Mouse (Mus musculus) urinary bladder, postnatal 25 days (tissue): Measurements from ENCODE around the gene Rab3ip.

Experiments used
- DNase-seq: peaks from one replicate; pipeline ENCODE4 v3.0.0; 2022; ENCODE audit warnings: low spot score

Gene Rab3ip

DNA sequence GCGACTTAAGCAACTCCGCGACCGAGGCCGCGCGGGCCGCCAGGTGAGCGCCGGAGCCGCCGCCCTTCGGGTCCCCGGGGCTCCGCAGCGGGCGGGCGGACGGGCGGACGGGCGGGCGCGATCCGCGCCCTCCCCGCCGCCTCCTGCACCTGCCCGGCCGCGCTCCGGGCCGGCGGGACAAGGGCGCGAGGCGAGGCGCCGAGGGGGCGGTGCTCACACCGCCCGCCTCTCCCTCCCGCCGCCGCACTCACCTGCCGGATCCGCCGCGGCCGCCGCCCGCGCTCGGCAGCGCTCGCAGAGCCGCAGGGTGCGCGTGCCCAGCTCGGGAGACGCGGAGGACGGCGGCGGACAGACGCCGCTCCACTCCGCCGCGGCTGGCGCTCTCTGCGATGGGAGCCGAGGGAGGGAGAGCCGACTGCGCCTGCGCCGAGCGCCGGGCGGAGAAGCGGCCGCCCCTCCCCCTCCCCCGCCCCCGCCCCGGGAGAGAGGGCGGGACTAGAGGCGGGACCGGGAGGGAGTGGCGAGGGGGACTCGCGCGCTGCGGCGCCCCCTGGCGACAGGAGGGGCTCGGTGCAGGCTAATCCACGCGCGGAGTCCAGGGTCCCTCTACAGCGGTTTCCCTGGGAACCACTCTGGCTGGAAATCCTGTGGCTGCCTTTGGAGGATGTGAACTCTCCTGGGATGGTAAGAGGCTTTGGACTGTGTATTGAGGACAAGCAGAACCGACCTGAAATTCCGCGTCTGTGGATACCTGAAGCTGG, at the start of gene Rab3ip:
Gene Rab3ip (minus strand): TSS at position 761 of the 761 bp plus-strand sequence.
- DNase-seq, result peak; percentile 91

DNA sequence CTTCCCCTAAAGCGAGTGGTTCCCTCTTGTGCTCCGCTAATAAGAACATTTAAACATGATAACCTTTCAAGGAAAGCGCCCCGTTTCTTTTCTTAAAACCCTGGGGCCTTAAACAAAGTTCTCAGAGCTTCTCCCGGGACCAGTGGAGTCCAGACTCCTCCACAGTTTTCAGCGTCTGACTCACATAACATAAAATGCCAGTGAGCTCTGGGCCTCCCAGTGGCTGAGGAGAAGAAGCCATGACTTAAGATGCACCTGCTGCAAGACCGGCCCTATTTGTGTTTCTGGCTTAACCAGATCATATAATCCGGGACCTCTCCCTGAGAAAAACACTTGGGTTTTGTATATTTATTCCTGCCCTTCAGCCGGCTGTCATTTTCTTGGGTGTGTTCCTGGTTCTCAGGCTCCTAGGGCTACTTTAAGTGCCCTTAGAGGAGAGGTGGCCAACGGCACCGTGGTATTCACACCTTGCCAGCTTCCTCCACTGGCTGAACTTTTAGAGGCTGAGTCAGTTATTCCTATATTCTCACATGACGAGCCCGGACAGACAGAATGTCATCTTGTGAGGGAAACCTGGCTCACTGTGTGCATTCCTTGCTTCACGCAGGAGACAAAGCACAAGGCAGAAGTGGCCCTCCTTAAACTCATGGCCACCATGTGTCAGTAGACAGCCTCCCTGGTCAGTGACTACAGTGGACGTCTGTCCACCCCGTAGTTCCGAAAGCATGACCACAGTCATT, 48.3 kb upstream of the Rab3ip start:
- no peak for DNase-seq

DNA sequence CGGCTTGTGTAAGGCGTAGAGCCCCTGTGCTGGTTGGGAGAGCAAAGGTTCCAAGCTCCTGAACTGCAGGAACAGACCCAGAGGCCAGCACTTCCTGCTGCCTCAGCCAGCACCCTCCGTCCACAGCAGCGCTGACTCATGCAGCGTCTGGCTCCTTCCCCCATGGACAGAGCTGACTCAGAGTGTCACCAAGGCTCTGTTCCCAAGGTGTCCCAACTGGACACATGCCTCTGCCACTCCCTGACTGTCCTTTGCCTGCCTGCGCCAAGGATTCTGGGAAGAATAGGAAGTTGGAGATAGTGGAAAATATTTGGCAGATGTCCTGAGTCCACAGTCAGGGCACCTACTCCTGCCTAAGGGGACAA, 45.6 kb upstream of the Rab3ip start:
- peak; percentile 55 for DNase-seq

DNA sequence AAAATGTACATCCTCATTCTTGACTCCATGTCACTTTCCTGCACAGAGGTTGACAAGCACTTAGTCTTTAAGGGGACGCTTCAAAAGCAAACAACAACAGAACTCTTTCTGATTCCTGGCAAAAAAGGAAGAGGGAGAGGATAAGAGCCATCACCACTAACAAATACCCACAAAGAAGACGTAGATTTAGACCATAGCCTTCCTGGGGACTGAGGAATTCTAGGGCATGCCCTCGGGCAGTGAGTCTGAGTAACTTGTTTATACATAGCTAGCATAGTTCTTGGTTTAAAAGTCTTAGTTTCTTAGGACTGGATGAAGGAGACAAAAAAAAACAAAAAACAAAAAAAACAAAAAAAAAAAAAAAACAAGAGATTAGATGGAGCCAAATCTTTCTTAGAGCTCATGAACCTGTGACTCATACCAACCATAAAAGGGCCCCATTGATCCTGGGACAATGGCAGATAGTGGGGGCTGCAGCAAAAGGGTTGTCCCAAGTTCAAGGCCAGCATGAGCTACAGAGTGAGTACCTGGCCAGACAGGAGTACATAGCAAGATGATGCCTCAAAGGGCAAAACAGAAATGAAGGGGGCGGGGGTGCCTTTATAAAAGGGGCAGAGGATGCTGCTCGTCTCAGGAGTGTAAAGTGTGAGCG, 45.1 kb upstream of the Rab3ip start:
- DNase-seq, result no peak

DNA sequence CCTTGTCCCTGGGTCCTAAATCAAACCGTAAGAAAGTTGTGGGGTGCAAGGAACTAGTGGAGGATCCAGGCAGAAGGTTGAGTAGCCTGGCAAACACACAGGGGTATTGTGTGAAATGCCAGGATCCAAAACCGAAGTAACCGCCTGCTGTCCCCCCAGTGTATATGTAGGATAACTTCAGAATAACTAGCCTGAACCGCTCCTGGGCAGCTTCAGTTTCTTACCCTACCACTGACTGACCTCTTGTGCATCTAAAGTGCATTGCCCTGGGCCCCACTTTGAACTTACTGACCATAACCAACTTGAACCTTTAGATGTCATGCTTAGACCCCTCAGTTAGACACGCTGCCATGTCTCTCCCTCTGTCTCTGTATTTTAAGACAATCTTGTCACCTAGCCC, 44.6 kb upstream of the Rab3ip start:
- DNase-seq, result no peak

DNA sequence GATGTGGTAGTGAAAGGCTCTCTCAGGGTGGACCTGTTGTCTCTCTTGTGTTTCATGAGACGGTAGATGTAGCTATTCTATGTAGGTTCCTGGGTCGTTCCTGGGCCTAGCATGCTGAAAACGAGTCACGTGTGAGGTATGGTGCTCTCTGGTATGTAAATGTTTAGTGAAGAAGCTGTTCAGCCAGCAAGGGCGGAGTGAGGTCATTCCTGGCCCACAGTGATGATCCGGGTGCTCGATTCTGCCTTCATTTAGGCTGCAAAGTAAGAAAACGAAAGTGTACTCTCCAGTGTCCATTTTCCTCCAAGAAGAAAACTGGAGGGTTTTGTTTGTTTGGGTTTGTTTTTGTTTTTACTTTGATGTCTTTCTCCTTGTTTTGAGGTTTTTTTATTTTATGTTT, 43.4 kb upstream of the Rab3ip start:
- DNase-seq, result no peak

DNA sequence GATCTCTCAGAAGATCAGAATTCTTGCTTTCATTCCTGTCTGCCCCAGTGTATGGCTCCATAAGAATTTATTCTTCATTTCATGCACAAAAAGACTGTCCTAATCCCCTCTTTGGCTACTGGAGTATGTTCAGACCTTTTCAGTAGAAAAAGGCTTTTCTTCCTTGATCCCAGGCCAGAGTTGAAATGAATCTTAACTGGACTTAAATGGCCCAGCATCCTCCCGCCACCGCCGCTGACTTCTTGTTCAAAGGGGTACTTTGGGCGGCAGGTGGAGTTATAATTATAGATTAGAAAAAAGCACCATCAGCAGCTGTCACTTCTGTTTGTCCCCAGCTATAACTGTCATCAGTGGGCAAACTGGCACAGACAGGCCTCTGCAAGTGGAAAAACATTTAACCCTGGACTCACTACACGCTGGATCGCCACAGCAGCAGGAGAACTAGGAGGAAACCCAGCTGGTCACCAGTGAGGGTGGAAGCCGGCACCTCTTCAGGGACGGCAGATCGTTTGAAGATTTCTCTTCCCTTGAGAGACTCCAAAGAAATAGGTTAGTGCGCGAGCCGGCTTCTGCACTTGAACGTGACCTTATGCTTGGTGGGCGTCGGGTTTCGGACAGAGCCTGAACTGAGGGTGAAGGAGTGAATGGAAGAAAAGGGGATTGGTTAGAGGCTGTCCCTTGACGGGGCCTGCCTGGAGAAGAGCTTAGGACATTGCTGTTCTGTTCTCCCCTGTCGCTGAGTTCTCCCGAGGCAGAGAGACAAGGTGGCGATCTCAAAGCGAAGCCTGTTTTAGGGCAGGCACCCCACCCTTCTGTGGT, 35.9 kb upstream of the Rab3ip start, which contains the start of gene Best3:
Gene Best3 (plus strand): TSS at position 51 of the 819 bp plus-strand sequence.
- no peak for DNase-seq

DNA sequence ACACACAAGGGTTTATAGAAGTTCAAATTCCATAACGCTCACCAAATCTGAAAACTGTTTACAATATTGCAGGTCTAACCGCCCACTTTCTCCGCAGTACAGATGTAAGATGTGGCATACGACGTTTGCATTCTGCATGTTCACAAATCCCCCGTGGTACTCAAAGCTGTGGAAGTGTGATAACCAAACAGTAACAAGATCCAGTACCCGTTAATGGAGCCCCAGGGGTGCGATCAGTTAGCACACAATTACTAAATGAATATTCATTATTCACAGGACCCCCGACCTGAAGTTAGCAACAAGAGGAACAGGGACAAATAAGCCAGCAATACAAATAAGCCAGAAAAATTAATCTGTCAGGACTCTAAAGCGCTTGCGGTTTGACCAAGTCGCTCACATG, 34.3 kb upstream of the Rab3ip start:
- DNase-seq, result no peak

DNA sequence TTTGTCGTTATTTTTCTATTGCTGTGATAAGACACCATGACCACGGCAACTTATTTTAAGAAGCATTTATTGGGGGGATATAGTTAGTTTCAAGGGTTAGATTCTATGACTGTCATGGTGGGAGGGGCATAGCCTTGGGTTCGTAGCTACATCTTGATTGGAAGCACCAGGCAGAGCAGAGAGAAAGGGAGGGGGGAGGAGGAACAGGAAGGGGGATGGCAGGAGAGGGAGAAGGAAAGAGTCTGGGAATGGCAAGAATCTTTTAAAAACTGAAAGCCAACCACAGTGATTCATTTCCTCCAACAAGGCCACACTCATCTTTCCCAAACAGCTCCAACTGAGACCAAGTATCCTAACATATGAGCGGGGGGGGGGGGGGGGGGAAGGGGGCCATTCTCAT, 32.0 kb upstream of the Rab3ip start:
- no peak for DNase-seq

DNA sequence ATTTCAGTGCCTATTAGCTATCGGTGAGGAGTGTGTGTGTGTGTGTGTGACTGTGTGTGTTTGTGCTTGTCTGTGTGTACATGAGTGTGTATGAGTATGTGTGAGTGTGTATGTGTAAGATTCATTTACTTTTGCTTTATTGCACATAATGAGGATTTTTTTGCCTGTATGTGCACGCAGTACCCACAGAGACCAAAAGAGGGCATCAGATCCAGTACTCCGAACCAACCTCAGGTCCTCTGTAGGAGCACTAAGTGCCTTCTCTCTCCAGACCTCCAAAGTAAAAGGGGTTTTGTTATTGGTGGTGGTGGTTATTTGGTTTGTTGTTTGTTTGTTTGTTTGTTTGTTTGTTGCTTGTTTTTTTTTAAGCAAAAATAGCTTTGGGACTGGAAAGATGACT, 30.3 kb upstream of the Rab3ip start:
- DNase-seq, result no peak

DNA sequence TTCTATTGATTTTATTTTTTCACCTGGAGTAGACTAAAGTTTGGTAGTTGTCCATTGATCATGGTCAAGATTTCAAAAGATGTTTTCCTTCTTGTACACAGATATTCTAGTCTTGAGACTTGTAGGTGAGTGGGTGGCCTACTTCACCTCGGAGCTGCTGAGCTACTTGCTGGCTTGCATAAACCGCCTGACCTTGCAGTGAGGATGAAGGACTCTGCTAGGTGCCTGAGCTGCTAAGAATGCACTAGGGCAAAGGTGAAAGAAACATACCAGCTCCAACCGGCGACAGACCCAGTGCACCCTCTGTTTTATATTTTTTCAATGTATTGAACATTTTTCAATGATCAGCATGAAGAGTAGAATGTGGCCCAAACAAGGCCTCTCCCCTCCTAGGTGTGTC, 29.7 kb upstream of the Rab3ip start:
- no peak for DNase-seq

DNA sequence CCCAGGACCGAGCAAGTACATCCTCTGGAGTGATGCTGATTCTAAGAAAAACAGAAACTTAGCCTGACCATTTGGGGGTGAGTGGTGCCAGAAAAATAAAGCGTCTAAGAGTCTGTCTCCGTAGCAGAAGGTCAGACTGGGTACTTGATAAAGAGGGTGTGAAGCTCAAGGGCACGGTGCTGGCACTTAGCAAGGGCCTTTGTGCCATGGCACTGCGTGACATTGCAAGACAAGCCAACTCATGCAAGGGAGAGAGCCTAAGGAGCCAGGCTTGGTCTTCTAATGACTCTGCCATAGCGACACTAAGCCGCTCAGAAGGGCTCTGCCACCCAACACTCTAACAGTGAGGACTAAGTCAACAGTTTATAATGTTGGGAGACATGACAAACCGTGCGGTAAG, 28.3 kb upstream of the Rab3ip start:
- DNase-seq, result no peak

DNA sequence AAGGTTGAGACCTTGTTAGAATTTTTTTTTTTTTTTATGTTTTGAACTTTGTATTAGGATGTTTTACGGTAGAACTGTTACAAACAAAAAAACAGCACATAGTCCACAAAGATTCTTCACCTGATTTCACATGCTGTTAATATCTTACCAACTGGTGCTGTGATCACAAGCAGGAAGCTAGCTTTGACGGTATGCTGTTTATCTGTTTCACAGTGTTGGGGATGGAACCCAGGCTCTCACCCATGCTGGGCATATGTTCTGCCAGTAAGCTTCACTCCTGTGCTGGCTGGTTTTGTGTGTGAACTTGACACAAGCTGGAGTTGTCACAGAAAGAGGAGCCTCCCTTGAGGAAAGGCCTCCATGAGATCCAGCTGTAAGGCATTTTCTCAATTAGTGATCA, 27.3 kb upstream of the Rab3ip start:
- no peak for DNase-seq

DNA sequence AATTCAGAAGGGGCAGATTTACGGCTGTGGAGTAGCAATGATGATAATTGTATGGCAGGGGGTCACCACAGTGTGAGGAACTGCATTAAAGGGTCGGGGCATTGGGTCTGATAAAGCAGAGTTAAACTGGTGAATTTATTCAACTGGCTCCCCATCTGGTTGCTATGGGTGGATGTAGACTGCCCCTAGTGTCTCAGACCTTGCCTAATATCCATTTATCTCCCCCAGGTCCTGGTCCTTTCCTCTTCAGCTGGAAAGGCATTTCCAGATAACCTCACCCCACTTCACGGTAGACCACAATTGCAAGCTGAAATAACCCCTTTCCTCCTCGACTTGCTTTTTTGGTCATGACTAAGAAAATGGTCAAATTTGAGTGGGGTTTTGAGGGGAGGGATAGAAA, 26.9 kb upstream of the Rab3ip start:
- DNase-seq, result no peak

DNA sequence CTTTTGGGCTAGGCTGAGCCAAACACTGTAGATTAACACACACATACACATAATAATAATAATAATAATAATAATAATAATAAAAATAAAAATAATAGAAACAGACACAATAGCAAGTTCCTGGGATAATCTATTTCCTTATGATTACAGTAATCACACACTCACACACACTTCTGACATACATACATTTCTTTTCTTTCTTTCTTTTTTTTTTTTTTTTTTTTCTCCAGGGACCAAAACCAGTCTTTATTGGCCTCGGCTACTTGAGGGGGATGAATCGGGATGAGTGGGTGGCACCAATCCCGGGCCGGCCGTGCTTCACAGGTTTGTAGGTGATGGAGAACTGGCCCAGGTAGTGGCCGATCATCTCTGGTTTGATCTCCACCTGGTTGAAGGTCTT, 21.9 kb upstream of the Rab3ip start, which contains the start of gene Gm10271:
Gene Gm10271 (minus strand): TSS at position 101 of the 400 bp plus-strand sequence.
- no peak for DNase-seq

DNA sequence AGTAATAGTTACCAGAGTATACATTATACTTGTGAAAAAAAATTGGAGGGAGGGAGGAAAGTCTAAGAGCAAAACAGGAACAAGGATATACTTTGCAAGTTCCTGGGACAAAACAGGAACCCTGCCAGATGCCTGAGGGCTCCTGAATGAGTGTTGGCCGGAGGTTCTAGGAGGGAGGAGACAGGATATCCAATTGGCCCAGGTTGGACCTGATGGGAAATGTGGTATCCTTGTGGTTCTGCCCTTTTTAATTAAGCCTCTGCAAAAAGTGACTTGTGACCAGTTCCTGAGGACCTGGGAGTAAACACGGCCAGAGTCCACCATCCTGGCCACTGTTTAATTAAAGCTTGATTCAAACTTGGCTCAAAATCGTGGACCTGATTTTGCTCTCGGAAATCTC, 18.2 kb upstream of the Rab3ip start:
- no peak for DNase-seq

DNA sequence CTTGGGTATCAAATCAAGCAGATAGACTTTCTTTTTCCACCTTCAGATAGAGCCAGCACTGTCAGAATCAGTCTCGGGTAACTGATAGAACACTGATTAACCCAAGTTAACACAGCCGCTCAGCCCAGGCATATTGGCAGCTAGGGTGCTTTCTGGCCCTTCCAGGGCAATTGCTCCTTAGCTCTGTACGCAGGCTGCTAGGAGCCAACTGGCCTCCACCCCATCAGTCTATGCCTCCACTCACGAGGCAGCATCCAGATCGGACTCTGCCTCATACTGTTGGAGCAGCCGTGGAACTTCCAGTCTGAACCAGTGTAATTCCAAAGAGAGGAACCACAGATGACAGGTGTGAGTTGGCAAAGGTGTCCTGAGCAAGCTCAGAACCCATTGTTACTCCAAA, 15.5 kb upstream of the Rab3ip start:
- no peak for DNase-seq

DNA sequence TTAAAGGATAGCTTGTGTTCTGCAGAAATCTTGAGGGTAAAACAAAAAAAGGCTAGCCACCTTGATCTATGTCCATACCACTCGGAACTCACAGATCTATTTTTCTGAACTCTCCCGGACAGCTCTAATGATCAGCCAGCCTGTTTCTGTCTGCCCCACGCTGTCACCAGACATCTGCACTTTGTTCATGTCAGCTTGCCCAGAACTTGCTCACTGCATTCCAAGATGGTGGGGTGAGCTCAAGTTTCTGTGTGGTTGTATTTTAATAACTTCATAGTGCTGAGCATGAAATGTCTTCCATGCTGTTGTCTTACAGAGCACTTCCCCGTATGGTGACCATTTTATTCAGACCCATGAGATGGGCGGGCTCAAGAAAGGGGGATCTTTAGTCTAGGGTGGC, 14.7 kb upstream of the Rab3ip start:
- no peak for DNase-seq

DNA sequence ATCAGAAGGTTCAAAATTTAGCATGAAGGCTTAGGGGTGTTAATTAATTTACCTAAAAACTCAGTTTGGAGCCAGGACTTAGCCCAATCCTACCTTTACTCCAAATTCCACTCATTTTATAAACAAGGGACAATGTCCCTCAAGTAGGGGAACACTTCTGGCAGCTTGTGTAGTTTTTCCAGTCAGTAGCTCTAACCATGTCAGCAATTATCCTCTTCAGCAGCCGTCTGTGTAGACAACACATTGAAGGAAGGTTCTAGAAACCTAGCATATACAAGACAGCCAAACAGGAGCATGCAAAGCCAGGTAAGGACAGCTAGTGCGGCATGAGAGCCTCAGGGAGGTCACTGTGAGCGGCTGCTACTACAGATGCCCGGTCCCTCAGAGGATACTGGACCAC, 14.0 kb upstream of the Rab3ip start:
- DNase-seq, result no peak

DNA sequence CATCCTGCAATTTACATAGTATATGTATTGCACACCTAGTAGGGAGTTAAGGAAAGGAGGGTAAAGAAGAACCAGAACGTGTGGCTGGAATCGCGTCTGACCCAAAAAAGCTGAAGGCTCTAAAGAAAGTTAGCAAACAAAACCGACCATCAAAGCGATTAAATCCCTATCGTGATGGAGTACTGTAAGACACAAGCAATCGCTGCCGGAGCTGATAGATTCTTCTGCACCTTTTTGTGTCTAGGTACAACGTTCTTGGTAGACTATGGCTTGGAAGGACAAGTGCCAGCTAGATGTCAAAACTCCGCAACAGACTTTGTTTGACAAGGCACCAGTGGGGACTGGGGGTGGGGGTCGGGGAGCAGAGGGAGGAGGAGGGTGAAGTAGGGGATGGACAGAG, 13.5 kb upstream of the Rab3ip start:
- no peak for DNase-seq

DNA sequence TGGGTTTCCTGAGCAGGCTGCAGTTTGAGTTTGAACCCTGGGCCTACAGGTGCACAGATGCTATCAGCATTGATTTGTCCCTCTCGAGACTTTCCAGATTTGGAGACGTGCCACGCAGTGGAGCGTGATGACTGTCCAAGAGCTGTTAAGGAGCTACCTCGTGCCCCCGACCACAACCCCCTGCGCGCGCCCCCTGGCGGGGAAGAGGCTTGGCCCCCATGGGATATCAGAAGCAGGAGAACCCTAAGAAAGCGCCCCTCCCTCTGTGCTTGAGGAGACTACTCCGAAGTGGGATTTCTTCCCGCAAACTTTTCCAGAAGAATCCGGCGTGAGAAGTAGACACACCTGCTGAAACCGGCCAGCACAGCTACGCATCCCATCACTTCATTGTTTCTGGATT, 12.2 kb upstream of the Rab3ip start:
- no peak for DNase-seq

DNA sequence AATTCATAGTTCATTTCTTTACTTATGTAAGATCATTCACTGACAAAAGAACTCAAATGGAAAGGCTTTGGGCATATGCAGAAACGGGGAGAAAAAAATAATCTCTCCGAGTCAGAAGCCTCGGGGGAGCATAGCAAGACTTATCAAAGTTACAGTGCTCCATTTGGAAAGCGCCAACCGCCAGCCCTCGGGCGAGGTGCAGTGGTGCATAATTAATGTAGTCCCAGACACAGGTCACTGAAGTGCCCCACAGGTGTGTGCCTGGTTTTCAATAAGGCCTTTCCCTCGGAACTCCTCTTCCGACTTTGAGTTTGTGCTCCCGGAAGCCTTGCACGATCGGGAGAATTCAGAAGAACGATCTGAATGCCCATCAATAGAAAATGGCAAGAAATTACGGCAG, 11.6 kb upstream of the Rab3ip start:
- no peak for DNase-seq
